Mouse (Mus musculus) liver, adult 2 months (tissue): ENCODE results near the gene Dnajc24.

Experiments
- CTCF ChIP-seq: fragments of 200-500 bp; IDR thresholded peaks from 2 replicates; pipeline ENCODE4 v1.5.1; 2011; ENCODE audit warnings: low read depth, low read length, control low read depth
- POLR2A ChIP-seq: fragments of 200-500 bp; IDR thresholded peaks from 2 replicates; pipeline ENCODE4 v1.6.1; 2011; ENCODE audit warnings: low read length, control low read depth; ENCODE audit not compliant: insufficient read depth; ENCODE audit errors: extremely low read depth

- TF ChIP-seq CTCF (no peak), POLR2A (no peak)
These were observed 38.6 kb upstream of the Dnajc24 start for GRCm38 (mm10) chr2:106041961-106042360.
